Mouse (Mus musculus) adrenal gland, adult (tissue): Measurements from ENCODE around the gene Spef1.

Experiments
- DNase-seq, 2 experiments: peaks; one replicate each; pipeline ENCODE4 v3.0.0; 2022 to 2023; ENCODE audit warnings: low spot score in 1 of 2; ENCODE audit not compliant: inconsistent age in 2 of 2

Spef1 gene

GRCm38 (mm10) chr2:131175286-131175944 is 11.7 kb downstream of the Spef1 start:
- DNase-seq, result no peak

- DNase-seq, result peak; percentile 67 to 88
These were observed 12.4 kb downstream of the Spef1 start for GRCm38 (mm10) chr2:131174700-131175099.

- peak in 1 of 2 experiments; percentile 26 for DNase-seq
These were observed 14.8 kb downstream of the Spef1 start for GRCm38 (mm10) chr2:131172322-131172721.

- DNase-seq, result peak; percentile 78 to 89
These were observed 15.5 kb downstream of the Spef1 start for GRCm38 (mm10) chr2:131171401-131172104.

GRCm38 (mm10) chr2:131170936-131171335 is 16.1 kb downstream of the Spef1 start:
- no peak for DNase-seq

- no peak for DNase-seq
These were observed 18.2 kb downstream of the Spef1 start for GRCm38 (mm10) chr2:131168914-131169313.

- no peak for DNase-seq
These were observed 19.1 kb downstream of the Spef1 start for GRCm38 (mm10) chr2:131167984-131168383.

- DNase-seq, result no peak
These were observed 20.9 kb downstream of the Spef1 start for GRCm38 (mm10) chr2:131166172-131166571.

- no peak for DNase-seq
These were observed 23.2 kb downstream of the Spef1 start for GRCm38 (mm10) chr2:131163924-131164323.

GRCm38 (mm10) chr2:131160671-131161111 is 26.4 kb downstream of the Spef1 start:
- DNase-seq, result peak; percentile 45 to 85

GRCm38 (mm10) chr2:131159938-131160581 is 27.0 kb downstream of the Spef1 start, which contains the start of gene 1700037H04Rik:
TSS of gene 1700037H04Rik (minus strand) at chr2:131160081.
- DNase-seq, result peak; percentile 97 to 98

GRCm38 (mm10) chr2:131159491-131159910 is 27.6 kb downstream of the Spef1 start:
- no peak for DNase-seq

- no peak for DNase-seq
These were observed 30.1 kb downstream of the Spef1 start for GRCm38 (mm10) chr2:131156987-131157386.

GRCm38 (mm10) chr2:131154036-131154435 is 33.0 kb downstream of the Spef1 start:
- DNase-seq, result peak; percentile 44 to 70

- no peak for DNase-seq
These were observed 34.8 kb downstream of the Spef1 start for GRCm38 (mm10) chr2:131152166-131152730.

GRCm38 (mm10) chr2:131149254-131149578 is 37.9 kb downstream of the Spef1 start:
- DNase-seq, result no peak

GRCm38 (mm10) chr2:131148353-131149253 is 38.5 kb downstream of the Spef1 start:
- peak in 1 of 2 experiments; percentile 54 for DNase-seq

GRCm38 (mm10) chr2:131147043-131147365 is 40.1 kb downstream of the Spef1 start:
- no peak for DNase-seq

- no peak for DNase-seq
These were observed 40.7 kb downstream of the Spef1 start for GRCm38 (mm10) chr2:131146193-131147042.

GRCm38 (mm10) chr2:131145536-131145935 is 41.5 kb downstream of the Spef1 start:
- no peak for DNase-seq
